Mouse (Mus musculus) small intestine, adult 2 months (tissue): ENCODE data around the gene Gm11042.

ENCODE experiments used
- CTCF ChIP-seq: fragments of 200-500 bp; IDR thresholded peaks from 2 replicates; pipeline ENCODE4 v1.5.1; 2012; ENCODE audit warnings: low read depth, mild to moderate bottlenecking, control low read depth, inconsistent platforms, low read length, moderate library complexity, mixed read lengths; ENCODE audit not compliant: insufficient replicate concordance, insufficient read length; ENCODE audit errors: extremely low read depth
- POLR2A ChIP-seq: fragments of 200-500 bp; IDR thresholded peaks from 2 replicates; pipeline ENCODE4 v1.6.1; 2012; ENCODE audit warnings: low read depth, mild to moderate bottlenecking, control low read depth, inconsistent platforms, low read length, moderate library complexity

GRCm38 (mm10) chr12:74268644-74269285 is 47.4 kb downstream of the Gm11042 start:
- no peak for TF ChIP-seq CTCF
- no peak for TF ChIP-seq POLR2A
